Mouse (Mus musculus) cerebellum, adult 9-11 months (tissue): ENCODE measurements around the gene Trpm3.
"Not testable (repeated sequence)": the region's sequence is repeated elsewhere in the genome, so short reads cannot be mapped to it uniquely, and the experiment has no call there.

Experiments used
- DNase-seq: peaks from one replicate; pipeline ENCODE4 v3.0.0; 2022

Trpm3 gene

GRCm38 (mm10) chr19:22768242-22768641, 629.4 kb downstream of the Trpm3 start:
- no peak for DNase-seq

GRCm38 (mm10) chr19:22775191-22775695, 636.4 kb downstream of the Trpm3 start:
- peak; percentile 48 for DNase-seq

- no peak for DNase-seq
These were observed 641.5 kb downstream of the Trpm3 start for GRCm38 (mm10) chr19:22780192-22780843.

- DNase-seq, result no peak
These were observed 642.7 kb downstream of the Trpm3 start for GRCm38 (mm10) chr19:22781579-22781978.

GRCm38 (mm10) chr19:22783745-22784144, 644.9 kb downstream of the Trpm3 start:
- DNase-seq, result no peak

GRCm38 (mm10) chr19:22789753-22790152, 650.9 kb downstream of the Trpm3 start:
- DNase-seq, result no peak

- DNase-seq, result peak; percentile 55
These were observed 658.1 kb downstream of the Trpm3 start for GRCm38 (mm10) chr19:22796996-22797395.

- peak; percentile 57 for DNase-seq
These were observed 661.6 kb downstream of the Trpm3 start for GRCm38 (mm10) chr19:22800471-22800870.

- peak; percentile 53 for DNase-seq
These were observed 664.5 kb downstream of the Trpm3 start for GRCm38 (mm10) chr19:22803396-22803795.

- peak; percentile 88 for DNase-seq
These were observed 665.5 kb downstream of the Trpm3 start for GRCm38 (mm10) chr19:22804311-22804710.

GRCm38 (mm10) chr19:22810247-22810646, 671.4 kb downstream of the Trpm3 start:
- no peak for DNase-seq

GRCm38 (mm10) chr19:22821741-22822140, 682.9 kb downstream of the Trpm3 start:
- DNase-seq, result no peak

GRCm38 (mm10) chr19:22823491-22823981, 684.7 kb downstream of the Trpm3 start:
- no peak for DNase-seq

GRCm38 (mm10) chr19:22825812-22826211, 687.0 kb downstream of the Trpm3 start:
- no peak for DNase-seq

- DNase-seq, result no peak
These were observed 689.4 kb downstream of the Trpm3 start for GRCm38 (mm10) chr19:22828198-22828742.

- no peak for DNase-seq
These were observed 702.5 kb downstream of the Trpm3 start for GRCm38 (mm10) chr19:22841081-22842040.

- peak; percentile 86 for DNase-seq
These were observed 703.9 kb downstream of the Trpm3 start for GRCm38 (mm10) chr19:22842697-22843096.

- DNase-seq, result no peak
These were observed 708.9 kb downstream of the Trpm3 start for GRCm38 (mm10) chr19:22847696-22848095.

- DNase-seq, result no peak
These were observed 709.4 kb downstream of the Trpm3 start for GRCm38 (mm10) chr19:22848251-22848650.

GRCm38 (mm10) chr19:22848783-22849576, 710.1 kb downstream of the Trpm3 start:
- DNase-seq, result no peak

GRCm38 (mm10) chr19:22851423-22851822, 712.6 kb downstream of the Trpm3 start:
- DNase-seq, result not testable (repeated sequence)

- DNase-seq, result peak; percentile 74
These were observed 720.8 kb downstream of the Trpm3 start for GRCm38 (mm10) chr19:22859644-22860043.
